14 mouse cellular contexts compared by ENCODE assay signal in the genomic region with DNA sequence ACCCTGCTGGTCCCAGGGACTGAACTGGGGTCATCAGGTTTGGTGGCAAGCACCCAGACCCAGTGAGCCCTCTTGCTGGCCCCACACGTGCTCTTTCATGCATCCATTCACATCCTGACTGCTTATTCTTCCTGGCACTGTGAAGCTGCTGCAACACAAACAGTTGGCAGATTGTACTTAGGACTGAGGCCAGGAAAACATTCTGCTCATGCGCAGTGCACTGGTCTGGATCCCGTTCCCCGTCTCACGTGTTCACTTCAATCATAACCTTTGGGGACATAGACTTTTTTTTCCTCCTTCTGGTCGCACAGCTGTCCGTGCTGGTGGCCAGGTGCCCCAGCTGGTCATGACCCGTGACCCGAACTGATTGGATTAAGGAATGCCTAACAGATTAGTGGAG. TPM values are rescaled to one million over a fixed set of nuclear protein-coding genes. Genes with fewer than 3 reads are reported as not detected.
DNase-seq lines count a peak whose midpoint lies in the region; ATAC-seq and TF ChIP-seq lines count a peak whose summit lies in the region.
"Had no signal": no experiment of that assay in that cellular context is flagged by ENCODE, and none has a peak within 500 bp of the region (broad histone marks: within the 10 kb centered on the region; RNA-seq: fewer than 3 reads in every experiment).

No protein-coding gene starts in this region.

- H3K9me3 ChIP-seq in heart, embryonic 10.5 days = no peaks in the 10 kb centered on the region
- H3K9me3 ChIP-seq in kidney, embryonic 15.5 days (replicated peaks) = no peaks in the 10 kb centered on the region
- H3K9me3 ChIP-seq: heart, embryonic 13.5 days; limb, embryonic 10.5 days had no signal

- 80% methylated on average over 9 of the region's 9 CpGs for WGBS in heart, embryonic 10.5 days
- WGBS in kidney, embryonic 15.5 days = 63% methylated on average over 9 of the region's 9 CpGs

- H3K27ac ChIP-seq in heart, embryonic 10.5 days = no peak overlapping the region
- H3K27ac ChIP-seq in kidney, embryonic 15.5 days = peak overlapping the region; percentile 41; the same call in 1 of the 2 replicates
- no peak overlapping the region for H3K27ac ChIP-seq in left cerebral cortex, adult 2 months
- H3K27ac ChIP-seq: heart, embryonic 13.5 days; limb, embryonic 10.5 days had no signal

- no peak for ATAC-seq in kidney, embryonic 15.5 days (replicated peaks; ENCODE audit: low FRiP score)
- no peak for ATAC-seq in erythroblast, adult 5-6 weeks (replicated peaks; ENCODE audit: low FRiP score, poor library complexity, severe bottlenecking)
- ATAC-seq: inflammation-experienced regulatory T-cells, adult 6 months had no signal

- peaks cover 13% of the 10 kb centered on the region for H3K4me1 ChIP-seq in heart, embryonic 10.5 days
- peaks cover 14% of the 10 kb centered on the region; the same call in 1 of the 2 replicates for H3K4me1 ChIP-seq in kidney, embryonic 15.5 days

- intact Hi-C loops in left cerebral cortex, adult 2 months (cut with DNase I) = loop anchor here (10.0 kb wide), 1 partner anchor 186 kb away; the partner anchor contains the start of gene Ncor2

- no peaks in the 10 kb centered on the region for H3K36me3 ChIP-seq in heart, embryonic 10.5 days
- H3K36me3 ChIP-seq in kidney, embryonic 15.5 days = no peaks in the 10 kb centered on the region
- H3K36me3 ChIP-seq: heart, embryonic 13.5 days; limb, embryonic 10.5 days had no signal

- DNase-seq in heart, adult 11 months = peak; percentile 92
- DNase-seq in heart, embryonic 10.5 days (ENCODE audit: low spot score) = no peak
- peak; percentile 22 for DNase-seq in right cerebral cortex, postnatal 4 days
- no peak for DNase-seq in right cerebral cortex, postnatal 25 days
- no peak for DNase-seq in left cerebral cortex, adult 2 months (ENCODE audit: extremely low spot score in 1 of 2, low spot score in 2 of 2)
- no peak for DNase-seq in frontal cortex, postnatal 14 days (ENCODE audit: low spot score in 2 of 2)

- no peak overlapping the region for H3K9ac ChIP-seq in kidney, embryonic 15.5 days
- H3K9ac ChIP-seq: heart, embryonic 13.5 days had no signal

- no peak overlapping the region for H3K4me2 ChIP-seq in kidney, embryonic 15.5 days
- H3K4me2 ChIP-seq: heart, embryonic 13.5 days had no signal

- TF ChIP-seq CTCF in left cerebral cortex, adult 2 months (IDR thresholded peaks at IDR 0.05) = no peak

- H3K4me3 ChIP-seq in heart, embryonic 10.5 days = no peak overlapping the region
- H3K4me3 ChIP-seq in kidney, embryonic 15.5 days (replicated peaks) = no peak overlapping the region
- H3K4me3 ChIP-seq in left cerebral cortex, adult 2 months = no peak overlapping the region
- H3K4me3 ChIP-seq: heart, embryonic 13.5 days; limb, embryonic 10.5 days had no signal

- no peaks in the 10 kb centered on the region for H3K27me3 ChIP-seq in heart, embryonic 10.5 days (ENCODE audit: insufficient read depth, poor library complexity, severe bottlenecking)
- no peaks in the 10 kb centered on the region for H3K27me3 ChIP-seq in kidney, embryonic 15.5 days
- H3K27me3 ChIP-seq: CH12.LX; heart, embryonic 13.5 days had no signal

RNA-seq across cellular contexts. Expression of gene Scarb1, which starts 19.7 kb away (rescaled TPM):
- polyA plus RNA-seq in heart, embryonic 10.5 days (2016; fragmentation: Nextera tagmentation; extraction: Ambion mirVana) = 73.1 and 94.3 TPM in 2 replicates
- polyA plus RNA-seq in kidney, embryonic 15.5 days (2015; fragmentation: Nextera tagmentation; extraction: Ambion mirVana) = 67.6 and 97.9 TPM in 2 replicates
- total RNA-seq in erythroblast, adult 5-6 weeks (2015; ENCODE audit: low replicate concordance) = 20.9 and 28.6 TPM in 2 replicates
- 13.5 and 16.6 TPM in 2 replicates for total RNA-seq in erythroblast, adult 5-6 weeks (2017; ENCODE audit: low replicate concordance)
- 10 to 100 TPM; 24.4 to 29.6 TPM for total RNA-seq in left cerebral cortex, adult 2 months (2021)

RNA-seq across cellular contexts. Expression of gene Gm10382, which starts 28.6 kb away (rescaled TPM):
- 0.34 and 0.67 TPM in 2 replicates for polyA plus RNA-seq in heart, embryonic 10.5 days (2016; fragmentation: Nextera tagmentation; extraction: Ambion mirVana)
- 0.31 and 0.49 TPM in 2 replicates for polyA plus RNA-seq in kidney, embryonic 15.5 days (2015; fragmentation: Nextera tagmentation; extraction: Ambion mirVana)
- not detected in 2 replicates for total RNA-seq in erythroblast, adult 5-6 weeks (2015; ENCODE audit: low replicate concordance)
- total RNA-seq in erythroblast, adult 5-6 weeks (2017; ENCODE audit: low replicate concordance) = 0.43 TPM in 1 of 2 replicates, not detected in the other
- total RNA-seq in left cerebral cortex, adult 2 months (2021) = under 1 TPM; 0.28 to 0.48 TPM
- total RNA-seq: monocyte, adult 5-6 weeks had no signal
- polyA plus RNA-seq: embryonic facial prominence, embryonic 11.5 days had no signal

RNA-seq across cellular contexts. Expression of gene Ubc, which starts 29.4 kb away (rescaled TPM):
- 921 and 966 TPM in 2 replicates for polyA plus RNA-seq in heart, embryonic 10.5 days (2016; fragmentation: Nextera tagmentation; extraction: Ambion mirVana)
- 1,049 and 1,140 TPM in 2 replicates for polyA plus RNA-seq in kidney, embryonic 15.5 days (2015; fragmentation: Nextera tagmentation; extraction: Ambion mirVana)
- 74.2 and 81.7 TPM in 2 replicates for total RNA-seq in erythroblast, adult 5-6 weeks (2015; ENCODE audit: low replicate concordance)
- total RNA-seq in erythroblast, adult 5-6 weeks (2017; ENCODE audit: low replicate concordance) = 106 and 132 TPM in 2 replicates
- 100 to 1,000 TPM; 846 to 851 TPM for total RNA-seq in left cerebral cortex, adult 2 months (2021)

Comparison
In these comparisons a context has a peak if more than half of its experiments do, and no peak if none do; other contexts are left out.
1. DNase-seq: peak in heart, adult 11 months (single experiment) and right cerebral cortex, postnatal 4 days (single experiment); none in heart, embryonic 10.5 days (single experiment), right cerebral cortex, postnatal 25 days (single experiment), left cerebral cortex, adult 2 months (0 of 2) and frontal cortex, postnatal 14 days (0 of 2).
2. RNA of gene Ubc, which starts 29.4 kb away (total RNA-seq): 846 to 851 TPM in left cerebral cortex, adult 2 months; 74.2 to 132 TPM in erythroblast, adult 5-6 weeks; every median in the first group is over 4 times any median in the second.